Mouse (Mus musculus) kidney, adult 2 months (tissue): ENCODE data around the gene Hba-a1. TPM values are rescaled to one million over a fixed set of nuclear protein-coding genes. Genes with fewer than 3 reads are reported as not detected.
"Not testable (repeated sequence)": the region's sequence is repeated elsewhere in the genome, so short reads cannot be mapped to it uniquely, and the experiment has no call there.

Experiments used
- DNase-seq: peaks from one replicate; pipeline ENCODE4 v3.0.0; 2021
- H3K27ac ChIP-seq: fragments of 200-500 bp; 2 replicates; pipeline ENCODE4 v1.5.1; 2012; ENCODE audit warnings: low read depth, low read length, control low read depth, inconsistent platforms; ENCODE audit not compliant: insufficient read depth
- H3K27me3 ChIP-seq: fragments of 200-500 bp; replicated peaks from 2 replicates; pipeline ENCODE4 v1.6.1; 2012; ENCODE audit warnings: mild to moderate bottlenecking, moderate library complexity, low read length, inconsistent platforms; ENCODE audit not compliant: control insufficient read depth, insufficient read depth
- H3K36me3 ChIP-seq: fragments of 200-500 bp; 2 replicates; pipeline ENCODE4 v1.6.1; 2012; ENCODE audit warnings: mild to moderate bottlenecking, moderate library complexity, low read length, inconsistent platforms; ENCODE audit not compliant: control insufficient read depth, insufficient read depth
- H3K4me1 ChIP-seq: fragments of 200-500 bp; 2 replicates; pipeline ENCODE4 v1.6.1; 2011; ENCODE audit warnings: low read length; ENCODE audit not compliant: control insufficient read depth, insufficient read depth
- H3K4me3 ChIP-seq: fragments of 200-500 bp; 2 replicates; pipeline ENCODE4 v1.5.1; 2011; ENCODE audit warnings: mild to moderate bottlenecking, low read depth, low read length, control low read depth; ENCODE audit not compliant: insufficient read depth
- CTCF ChIP-seq: fragments of 200-500 bp; conservative IDR thresholded peaks from 2 replicates; pipeline ENCODE4 v1.5.1; 2011; ENCODE audit warnings: low read depth, mild to moderate bottlenecking, control low read depth, low read length, moderate library complexity, mixed read lengths; ENCODE audit not compliant: insufficient read depth, insufficient read length
- POLR2A ChIP-seq: fragments of 200-500 bp; IDR thresholded peaks from one replicate; pipeline ENCODE4 v1.6.1; 2011; ENCODE audit warnings: low read depth, low read length, control low read depth
- WGBS: fragments of 180-500 bp; shearing (Covaris S2); methylation state at CpG from one replicate; pipeline ENCODE4 v1.1.7; 2018; 5-methylcytosine and 5-hydroxymethylcytosine counted together
- polyA plus RNA-seq: library from polyadenylated mRNA; depleted of rRNA; stranded (reverse); fragments of >200 nt; gene quantifications from 2 replicates; pipeline ENCODE4 v1.2.3, GENCODE M21; 2012

Hba-a1 gene
- polyA plus RNA-seq, 1 experiment = 2,108 TPM

- TF ChIP-seq CTCF (no peak), POLR2A (no peak)
- H3K27ac ChIP-seq = no peak within 1 kb of the TSS
- no peaks in the 10 kb centered on the region for H3K4me1 ChIP-seq
- WGBS = 86% methylated on average over 3 of the region's 3 CpGs
- H3K27me3 ChIP-seq = no peaks in the 10 kb centered on the region
- no peaks in the 10 kb centered on the region for H3K36me3 ChIP-seq
- H3K4me3 ChIP-seq = no peak within 1 kb of the TSS
- no peak for DNase-seq
These were observed 7.0 kb upstream of the Hba-a1 start, which contains the start of gene Hba-x for GRCm38 (mm10) chr11:32276347-32276746. Hba-x (plus strand) TSS chr11:32276400.

- Histone ChIP-seq H3K27ac (no peak overlapping the region), H3K27me3 (no peaks in the 10 kb centered on the region), H3K4me1 (no peaks in the 10 kb centered on the region), H3K4me3 (no peak overlapping the region), H3K36me3 (no peaks in the 10 kb centered on the region)
- TF ChIP-seq POLR2A (no peak), CTCF (no peak)
- 74% methylated on average over 21 of the region's 21 CpGs for WGBS
- DNase-seq = no peak
These were observed 5.4 kb upstream of the Hba-a1 start for GRCm38 (mm10) chr11:32277736-32278457.

DNA sequence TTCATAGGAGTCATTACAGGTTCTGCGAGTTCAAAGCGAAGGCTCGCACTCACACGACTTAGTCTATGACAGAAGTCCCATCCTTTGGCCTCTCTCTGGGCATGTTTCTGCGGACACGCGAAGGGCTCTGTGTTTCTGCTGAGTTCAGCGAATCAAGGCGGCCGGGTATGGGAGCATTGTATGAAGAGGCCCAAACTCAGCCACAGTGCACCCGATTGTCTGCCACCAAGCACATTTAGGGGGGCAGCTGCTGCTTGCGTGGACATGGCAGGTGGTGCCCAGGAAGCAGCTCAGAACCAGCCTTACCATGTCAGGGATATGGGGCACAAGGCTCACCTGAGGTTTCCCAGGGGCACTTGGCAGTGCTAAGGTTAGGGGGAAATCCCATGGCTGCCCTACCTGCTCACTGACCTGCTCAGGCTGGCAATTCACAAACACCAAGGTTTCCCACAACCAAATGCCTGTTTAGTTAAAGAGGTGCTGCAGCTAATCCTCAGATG is 4.8 kb upstream of the Hba-a1 start:
- DNase-seq = no peak
- no peaks in the 10 kb centered on the region for H3K4me1 ChIP-seq
- TF ChIP-seq CTCF (no peak), POLR2A (no peak)
- H3K4me3 ChIP-seq = no peak overlapping the region
- H3K36me3 ChIP-seq = no peaks in the 10 kb centered on the region
- no peaks in the 10 kb centered on the region for H3K27me3 ChIP-seq
- H3K27ac ChIP-seq = no peak overlapping the region
- WGBS = 81% methylated on average over 12 of the region's 12 CpGs

- TF ChIP-seq POLR2A = no peak
- TF ChIP-seq CTCF = no peak
- Histone ChIP-seq H3K27ac (no peak overlapping the region), H3K4me3 (no peak overlapping the region), H3K4me1 (no peaks in the 10 kb centered on the region), H3K27me3 (no peaks in the 10 kb centered on the region), H3K36me3 (no peaks in the 10 kb centered on the region)
- 38% methylated on average over 2 of the region's 2 CpGs for WGBS
- DNase-seq = no peak
These were observed 2.7 kb upstream of the Hba-a1 start for GRCm38 (mm10) chr11:32280646-32281045.

- H3K36me3 ChIP-seq = no peaks in the 10 kb centered on the region
- no peak for DNase-seq
- TF ChIP-seq POLR2A = no peak
- no peak for TF ChIP-seq CTCF
These were observed 1.7 kb upstream of the Hba-a1 start for GRCm38 (mm10) chr11:32281416-32282144.

DNA sequence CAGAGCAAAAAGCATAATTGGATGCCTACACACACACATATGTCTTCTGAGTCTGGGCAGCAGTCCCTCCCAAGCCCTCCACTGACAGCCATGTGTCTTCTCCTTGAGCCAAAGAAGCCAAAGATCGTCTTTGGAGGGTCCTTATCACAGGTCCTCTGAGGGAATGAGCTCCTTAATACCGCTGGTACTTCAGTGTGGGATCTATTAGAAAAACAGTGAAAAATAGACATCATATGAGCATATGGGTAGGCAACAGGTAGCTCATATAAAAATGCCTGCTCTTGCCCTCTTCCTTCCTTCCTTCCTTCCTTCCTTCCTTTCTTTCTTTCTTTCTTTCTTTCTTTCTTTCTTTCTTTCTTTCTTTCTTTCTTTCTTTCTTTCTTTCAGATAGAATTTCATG is 1.3 kb downstream of the Hba-a1 start:
- H3K4me3 ChIP-seq, H3K4me1 ChIP-seq, H3K27ac ChIP-seq, H3K27me3 ChIP-seq, H3K36me3 ChIP-seq, DNase-seq: not testable (repeated sequence)
- 65% methylated on average over 2 of the region's 2 CpGs for WGBS

More at GRCm38 (mm10) chr11:32281416-32282144, 1.7 kb upstream of the Hba-a1 start:
- H3K27ac ChIP-seq = no peak overlapping the region
- no peak overlapping the region for H3K4me3 ChIP-seq
- H3K27me3 ChIP-seq = no peaks in the 10 kb centered on the region
- WGBS = 83% methylated on average over 1 of the region's 1 CpGs
- H3K4me1 ChIP-seq = no peaks in the 10 kb centered on the region

GRCm38 (mm10) chr11:32285031-32285775 is 1.9 kb downstream of the Hba-a1 start:
- H3K4me3 ChIP-seq = no peak overlapping the region
- no peaks in the 10 kb centered on the region for H3K27me3 ChIP-seq
- H3K36me3 ChIP-seq = no peaks in the 10 kb centered on the region
- WGBS = 84% methylated on average over 7 of the region's 7 CpGs
- no peak for DNase-seq
- no peak overlapping the region for H3K27ac ChIP-seq
- TF ChIP-seq CTCF (no peak), POLR2A (no peak)
- H3K4me1 ChIP-seq = no peaks in the 10 kb centered on the region

DNA sequence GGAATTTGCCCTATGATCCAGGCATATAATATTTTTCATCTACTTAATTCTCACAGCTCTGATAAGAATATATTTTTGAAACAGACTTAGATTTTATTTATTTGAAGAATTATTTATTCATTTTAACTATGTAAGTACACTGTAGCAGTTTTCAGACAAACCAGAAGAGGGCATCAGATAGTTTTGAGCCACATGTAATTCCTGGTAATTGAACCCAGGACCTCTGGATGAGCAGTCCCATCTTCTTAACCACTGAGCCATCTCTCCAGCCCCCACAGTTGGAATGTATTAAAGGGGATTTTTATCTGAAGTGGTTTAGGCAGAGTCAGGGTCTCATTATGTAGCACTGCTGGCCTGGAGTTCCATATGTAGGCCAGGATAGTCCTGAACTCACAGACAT is 2.6 kb downstream of the Hba-a1 start:
- not testable (repeated sequence) for DNase-seq, H3K36me3 ChIP-seq, H3K4me3 ChIP-seq, H3K27me3 ChIP-seq, H3K4me1 ChIP-seq, H3K27ac ChIP-seq
